Comparison of ENCODE assay signal across 12 mouse cellular contexts in genomic region chr5:120171865-120172728, GRCm38 (mm10). TPM values are rescaled to one million over a fixed set of nuclear protein-coding genes. Genes with fewer than 3 reads are reported as not detected.
DNase-seq lines count a peak whose midpoint lies in the region; ATAC-seq lines count a peak whose summit lies in the region.
"Had no signal": no experiment of that assay in that cellular context is flagged by ENCODE, and none has a peak within 500 bp of the region (broad histone marks: within the 10 kb centered on the region; RNA-seq: fewer than 3 reads in every experiment).

No protein-coding gene starts in this region.

- WGBS in liver, embryonic 13.5 days (ENCODE audit: insufficient replicate concordance): 37% methylated on average over 18 of the region's 18 CpGs

- no peaks in the 10 kb centered on the region for H3K9me3 ChIP-seq in liver, embryonic 13.5 days (replicated peaks)

- H3K27me3 ChIP-seq in liver, embryonic 13.5 days: no peaks in the 10 kb centered on the region

- DNase-seq in cerebellum, adult 11-12 months: peak; percentile 31
- DNase-seq in cerebellum, adult 9-10 months: no peak
- DNase-seq in retina, postnatal 1 day: peak; percentile 31
- DNase-seq in retina, embryonic 14.5 days (ENCODE audit: low spot score): no peak
- no peak for DNase-seq in liver, embryonic 13.5 days
- no peak for DNase-seq in frontal cortex, postnatal 10 days (ENCODE audit: low spot score in 2 of 2)
- DNase-seq in adrenal gland, postnatal 10 days: no peak
- DNase-seq: kidney, postnatal 25 days; lung, postnatal 14 days; spleen, adult 18-20 months; thymus, postnatal 4 days had no signal

- peak; percentile 27 for ATAC-seq in liver, embryonic 13.5 days (ENCODE audit: low read depth)
- ATAC-seq in granulocyte monocyte progenitor cell, adult 5-6 weeks (replicated peaks; ENCODE audit: poor library complexity, severe bottlenecking): no peak

- no peak overlapping the region for H3K4me3 ChIP-seq in liver, embryonic 13.5 days (replicated peaks)

- H3K9ac ChIP-seq in liver, embryonic 13.5 days: 0 out of 2 replicates have a peak overlapping the region, but pooled peaks have one; percentile 18

- H3K27ac ChIP-seq in liver, embryonic 13.5 days: no peak overlapping the region; the same call in 1 of the 2 replicates

- peak overlapping the region; percentile 19; the same call in 1 of the 2 replicates for H3K4me2 ChIP-seq in liver, embryonic 13.5 days

- peaks cover 23% of the 10 kb centered on the region for H3K36me3 ChIP-seq in liver, embryonic 13.5 days

- H3K4me1 ChIP-seq in liver, embryonic 13.5 days (replicated peaks): peaks cover 34% of the 10 kb centered on the region

RNA-seq across cellular contexts. Expression of gene Rbm19, which starts 55.8 kb away (rescaled TPM):
- 18.4 and 19.4 TPM in 2 replicates for polyA plus RNA-seq in liver, embryonic 13.5 days (2015; fragmentation: Nextera tagmentation; extraction: Ambion mirVana)
- total RNA-seq in adrenal gland, postnatal 10 days (2021): 10 to 100 TPM; 21.1 to 22.7 TPM
- 18.3 and 20.7 TPM in 2 replicates for total RNA-seq in granulocyte monocyte progenitor cell, adult 5-6 weeks (2014; fragmentation: Nextera tagmentation)
- total RNA-seq in granulocyte monocyte progenitor cell, adult 5-6 weeks (2017): 24.6 and 31.1 TPM in 2 replicates

Comparison
In these comparisons a context has a peak if more than half of its experiments do, and no peak if none do; other contexts are left out.
1. DNase-seq: peak in cerebellum, adult 11-12 months (single experiment) and retina, postnatal 1 day (single experiment); none in cerebellum, adult 9-10 months (single experiment), retina, embryonic 14.5 days (single experiment), liver, embryonic 13.5 days (single experiment), frontal cortex, postnatal 10 days (0 of 2) and adrenal gland, postnatal 10 days (single experiment).